ENCODE assay signal across 17 mouse cellular contexts in the genomic region with DNA sequence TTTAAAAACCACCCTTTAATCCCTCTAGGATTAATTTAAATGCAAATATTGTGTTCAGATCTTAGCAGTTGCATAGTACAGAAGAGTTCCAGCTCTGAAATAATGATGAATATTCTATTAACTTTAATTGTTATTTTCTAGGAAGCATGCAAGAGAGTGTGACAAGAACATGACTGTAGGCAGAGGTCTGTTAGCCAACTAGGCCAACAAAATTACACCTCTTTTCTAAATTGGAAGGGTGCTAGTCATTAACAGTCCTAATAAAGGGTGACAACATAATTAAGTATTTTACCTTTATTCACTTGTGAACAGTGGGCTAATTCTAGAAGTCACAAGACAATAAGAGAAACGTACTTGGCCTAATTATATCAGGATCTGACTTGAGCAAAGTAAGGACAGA.
"Had no signal": no experiment of that assay in that cellular context is flagged by ENCODE, and none has a peak within 500 bp of the region (broad histone marks: within the 10 kb centered on the region; RNA-seq: fewer than 3 reads in every experiment).

No protein-coding gene starts in this region.

- H3K4me1 ChIP-seq: lung, embryonic 15.5 days; megakaryocyte, embryonic 14.5 days; midbrain, embryonic 13.5 days; midbrain, embryonic 15.5 days; neural tube, embryonic 12.5 days; stomach, embryonic 15.5 days had no signal

- DNase-seq: lung, adult 2 months; lung, postnatal 14 days; lung, postnatal 36 days; right cerebral cortex, postnatal 14 days; thymus, adult 2 months; thymus, postnatal 25 days; thymus, postnatal 4 days had no signal

- H3K27me3 ChIP-seq: lung, embryonic 15.5 days; megakaryocyte, embryonic 14.5 days; midbrain, embryonic 13.5 days; midbrain, embryonic 15.5 days; neural tube, embryonic 12.5 days; stomach, embryonic 15.5 days had no signal

- H3K9me3 ChIP-seq: lung, embryonic 15.5 days; megakaryocyte, embryonic 14.5 days; midbrain, embryonic 13.5 days; midbrain, embryonic 15.5 days; neural tube, embryonic 12.5 days; stomach, embryonic 15.5 days had no signal

- H3K36me3 ChIP-seq: lung, embryonic 15.5 days; midbrain, embryonic 13.5 days; midbrain, embryonic 15.5 days; neural tube, embryonic 12.5 days; stomach, embryonic 15.5 days had no signal

- H3K27ac ChIP-seq: lung, embryonic 15.5 days; macrophage; midbrain, embryonic 13.5 days; midbrain, embryonic 15.5 days; neural tube, embryonic 12.5 days; stomach, embryonic 15.5 days; stomach, postnatal 0 days had no signal

- H3K4me2 ChIP-seq: lung, embryonic 15.5 days; midbrain, embryonic 11.5 days; midbrain, embryonic 13.5 days; midbrain, embryonic 15.5 days; neural tube, embryonic 12.5 days; stomach, embryonic 15.5 days had no signal

- H3K4me3 ChIP-seq: lung, embryonic 15.5 days; megakaryocyte, embryonic 14.5 days; midbrain, embryonic 13.5 days; midbrain, embryonic 15.5 days; neural tube, embryonic 12.5 days; stomach, embryonic 15.5 days had no signal

- H3K9ac ChIP-seq: lung, embryonic 15.5 days; midbrain, embryonic 13.5 days; midbrain, embryonic 15.5 days; neural tube, embryonic 12.5 days; stomach, embryonic 15.5 days had no signal

- ATAC-seq: lung, postnatal 0 days; midbrain, embryonic 13.5 days; midbrain, embryonic 15.5 days had no signal
